ENCODE assay signal across 8 mouse cellular contexts in genomic region chr8:77723534-77724045, GRCm38 (mm10). TPM values are rescaled to one million over a fixed set of nuclear protein-coding genes. Genes with fewer than 3 reads are reported as not detected.
DNase-seq lines count a peak whose midpoint lies in the region; ATAC-seq and TF ChIP-seq lines count a peak whose summit lies in the region.

No protein-coding gene starts in this region.

- H3K9me3 ChIP-seq in erythroblast, embryonic 14.5 days (ENCODE audit: control insufficient read depth, low read length), result no peaks in the 10 kb centered on the region
- H3K9me3 ChIP-seq in heart, embryonic 14.5 days (ENCODE audit: control insufficient read depth, low read length), result no peaks in the 10 kb centered on the region
- no peaks in the 10 kb centered on the region for H3K9me3 ChIP-seq in limb, embryonic 14.5 days (ENCODE audit: control insufficient read depth, low read length)
- H3K9me3 ChIP-seq in midbrain, embryonic 16.5 days (replicated peaks; ENCODE audit: control insufficient read depth, low read length, poor library complexity, severe bottlenecking), result no peaks in the 10 kb centered on the region

- peaks cover 17% of the 10 kb centered on the region for H3K4me1 ChIP-seq in erythroblast, embryonic 14.5 days (ENCODE audit: control insufficient read depth)
- no peaks in the 10 kb centered on the region for H3K4me1 ChIP-seq in brown adipose tissue, adult 24 weeks (ENCODE audit: control insufficient read depth, insufficient read depth, insufficient read length, low read length)
- H3K4me1 ChIP-seq in heart, embryonic 14.5 days (ENCODE audit: control insufficient read depth in 2 of 2, insufficient read depth in 2 of 2, low read length in 2 of 2), result peaks cover 15 to 47% of the 10 kb centered on the region in 2 experiments
- H3K4me1 ChIP-seq in limb, embryonic 14.5 days (ENCODE audit: control insufficient read depth, insufficient read depth, low read length), result peaks cover 12% of the 10 kb centered on the region
- peaks cover 9% of the 10 kb centered on the region; the same call in 1 of the 2 replicates for H3K4me1 ChIP-seq in midbrain, embryonic 16.5 days (ENCODE audit: control insufficient read depth, insufficient read depth, low read length)

- no peaks in the 10 kb centered on the region for H3K36me3 ChIP-seq in erythroblast, embryonic 14.5 days (ENCODE audit: control insufficient read depth)
- peaks cover 16% of the 10 kb centered on the region for H3K36me3 ChIP-seq in heart, embryonic 14.5 days (ENCODE audit: control insufficient read depth, insufficient read depth, low read length)
- H3K36me3 ChIP-seq in limb, embryonic 14.5 days (ENCODE audit: control insufficient read depth, insufficient read depth, low read length), result peaks cover 11% of the 10 kb centered on the region; the same call in 1 of the 2 replicates
- no peaks in the 10 kb centered on the region for H3K36me3 ChIP-seq in midbrain, embryonic 16.5 days (ENCODE audit: control insufficient read depth, insufficient read depth, low read length)

- peak overlapping the region; percentile 22; the same call in 1 of the 2 replicates for H3K27ac ChIP-seq in brown adipose tissue, adult 24 weeks (replicated peaks; ENCODE audit: low read depth, low read length)
- peak overlapping the region; percentile 97 to 99 for H3K27ac ChIP-seq in heart, embryonic 14.5 days (replicated peaks in 1 of 2; ENCODE audit: control insufficient read depth in 1 of 2, insufficient read depth in 1 of 2, low read depth in 2 of 2, low read length in 2 of 2)
- H3K27ac ChIP-seq in limb, embryonic 14.5 days (replicated peaks; ENCODE audit: low read depth, low read length), result peak overlapping the region; percentile 85
- H3K27ac ChIP-seq in midbrain, embryonic 16.5 days (ENCODE audit: low read length), result peak overlapping the region; percentile 60

- H3K9ac ChIP-seq in heart, embryonic 14.5 days (ENCODE audit: low read length), result peak overlapping the region; percentile 94
- peak overlapping the region; percentile 76 for H3K9ac ChIP-seq in limb, embryonic 14.5 days (ENCODE audit: low read depth, low read length, severe bottlenecking)
- H3K9ac ChIP-seq in midbrain, embryonic 16.5 days (ENCODE audit: low read depth, low read length), result peak overlapping the region; percentile 68

- peak overlapping the region; percentile 46 for H3K4me3 ChIP-seq in erythroblast, embryonic 14.5 days (replicated peaks)
- peak overlapping the region; percentile 53 for H3K4me3 ChIP-seq in brown adipose tissue, adult 24 weeks (ENCODE audit: insufficient read depth, low read depth, low read length)
- peak overlapping the region; percentile 72 to 84 for H3K4me3 ChIP-seq in heart, embryonic 14.5 days (ENCODE audit: control insufficient read depth in 1 of 2, insufficient read depth in 1 of 2, low read depth in 1 of 2, low read length in 2 of 2)
- peak overlapping the region; percentile 54 for H3K4me3 ChIP-seq in limb, embryonic 14.5 days (replicated peaks; ENCODE audit: low read length)
- peak overlapping the region; percentile 51 for H3K4me3 ChIP-seq in midbrain, embryonic 16.5 days (ENCODE audit: low read depth, low read length)

- TF ChIP-seq POLR2A in limb, embryonic 14.5 days (IDR thresholded peaks at IDR 0.05; ENCODE audit: borderline replicate concordance, extremely low read depth, insufficient read depth, insufficient read length), result no peak

- H3K4me2 ChIP-seq in heart, embryonic 14.5 days (ENCODE audit: low read length), result peak overlapping the region; percentile 67
- H3K4me2 ChIP-seq in limb, embryonic 14.5 days (replicated peaks; ENCODE audit: low read depth, low read length, severe bottlenecking), result peak overlapping the region; percentile 52
- H3K4me2 ChIP-seq in midbrain, embryonic 16.5 days (ENCODE audit: low read length), result peak overlapping the region; percentile 95

- WGBS in heart, embryonic 14.5 days, result under 1% methylated on average over 16 of the region's 16 CpGs
- 1% methylated on average over 16 of the region's 16 CpGs for WGBS in limb, embryonic 14.5 days
- under 1% methylated on average over 16 of the region's 16 CpGs for WGBS in midbrain, embryonic 16.5 days

- no peak for DNase-seq in limb, embryonic 14.5 days (ENCODE audit: low spot score)
- no peak for DNase-seq in thymus, postnatal 4 days
- DNase-seq in left cerebral cortex, adult 18-20 months (ENCODE audit: low spot score in 2 of 2), result no peak

- H3K27me3 ChIP-seq in erythroblast, embryonic 14.5 days (ENCODE audit: control insufficient read depth), result no peaks in the 10 kb centered on the region
- no peaks in the 10 kb centered on the region for H3K27me3 ChIP-seq in heart, embryonic 14.5 days (ENCODE audit: control insufficient read depth, insufficient read depth, low read length)
- H3K27me3 ChIP-seq in limb, embryonic 14.5 days (ENCODE audit: control insufficient read depth, insufficient read depth, low read length), result no peaks in the 10 kb centered on the region
- no peaks in the 10 kb centered on the region for H3K27me3 ChIP-seq in midbrain, embryonic 16.5 days (ENCODE audit: control insufficient read depth, insufficient read depth, low read depth, low read length)

- no peak for ATAC-seq in erythroblast, adult 5-6 weeks (replicated peaks; ENCODE audit: low FRiP score, poor library complexity, severe bottlenecking)
- peak; percentile 48 for ATAC-seq in heart, embryonic 14.5 days (ENCODE audit: insufficient number of reproducible peaks, insufficient read depth, low FRiP score, low read depth)
- peak; percentile 67; the same call in 1 of the 2 replicates for ATAC-seq in limb, embryonic 14.5 days (ENCODE audit: low FRiP score, low read depth)
- peak; percentile 66 for ATAC-seq in midbrain, embryonic 16.5 days

RNA-seq across cellular contexts. Expression of gene Ednra, which starts 0.7 kb away (rescaled TPM):
- polyA plus RNA-seq in erythroblast, embryonic 14.5 days (2012), result 0.01 TPM in 1 of 2 replicates, not detected in the other
- total RNA-seq in erythroblast, adult 5-6 weeks (2015; ENCODE audit: low replicate concordance), result 0.77 and 1.5 TPM in 2 replicates
- total RNA-seq in erythroblast, adult 5-6 weeks (2017; ENCODE audit: low replicate concordance), result 0.17 and 0.42 TPM in 2 replicates
- polyA plus RNA-seq in brown adipose tissue, adult 24 weeks (2012; ENCODE audit: insufficient read depth, insufficient read length, missing spikeins), result 2.3 and 2.4 TPM in 2 replicates
- 47.3 and 49.0 TPM in 2 replicates for polyA plus RNA-seq in heart, embryonic 14.5 days (2014; fragmentation: Nextera tagmentation; extraction: Ambion mirVana)
- polyA plus RNA-seq in limb, embryonic 14.5 days (2012; rRNA removed), result 44.6 and 48.5 TPM in 2 replicates
- polyA plus RNA-seq in limb, embryonic 14.5 days (2014; fragmentation: Nextera tagmentation; extraction: Ambion mirVana), result 30.0 and 32.3 TPM in 2 replicates
- polyA plus RNA-seq in midbrain, embryonic 16.5 days (2015; fragmentation: Nextera tagmentation; extraction: Ambion mirVana), result 5.1 and 6.2 TPM in 2 replicates
- 1 to 10 TPM; 3.3 to 3.4 TPM for total RNA-seq in left cerebral cortex, adult 18-20 months (2021)

Comparison
In these comparisons a context has a peak if more than half of its experiments do, and no peak if none do; other contexts are left out.
1. H3K27ac ChIP-seq: peak in every context shown above with its lines; median percentile 98 in heart, embryonic 14.5 days; 85 in limb, embryonic 14.5 days; 60 in midbrain, embryonic 16.5 days; 22 in brown adipose tissue, adult 24 weeks.